ENCODE assay signal across 28 mouse cellular contexts in genomic region chr7:138432541-138432940, GRCm38 (mm10). TPM values are rescaled to one million over a fixed set of nuclear protein-coding genes. Genes with fewer than 3 reads are reported as not detected.
A peak's percentile ranks its signal among the peaks of the same experiment; 100 is the strongest.
DNase-seq lines count a peak whose midpoint lies in the region; ATAC-seq and TF ChIP-seq lines count a peak whose summit lies in the region.
"Had no signal": no experiment of that assay in that cellular context is flagged by ENCODE, and none has a peak within 500 bp of the region (broad histone marks: within the 10 kb centered on the region; RNA-seq: fewer than 3 reads in every experiment).

No protein-coding gene starts in this region.

- no peaks in the 10 kb centered on the region for H3K4me1 ChIP-seq in midbrain, postnatal 0 days (ENCODE audit: insufficient read depth, low read length)
- no peaks in the 10 kb centered on the region for H3K4me1 ChIP-seq in midbrain, embryonic 16.5 days (ENCODE audit: control insufficient read depth, insufficient read depth, low read length)
- H3K4me1 ChIP-seq: embryonic facial prominence, embryonic 15.5 days; heart, embryonic 15.5 days had no signal

- peak; percentile 21 to 42 for DNase-seq in cerebellum, postnatal 10 days
- no peak for DNase-seq in cerebellum, postnatal 36 days
- peak; percentile 37 for DNase-seq in kidney, adult 9 months
- DNase-seq in kidney, postnatal 10 days = no peak
- no peak for DNase-seq in midbrain, postnatal 0 days (ENCODE audit: low spot score)
- no peak for DNase-seq in thymus, adult 18-20 months
- DNase-seq in testis, postnatal 10 days (ENCODE audit: low spot score) = no peak
- DNase-seq: adrenal gland, adult 8-10 months; cerebellum, adult 9-10 months; forebrain, postnatal 0 days; gastrocnemius, postnatal 10 days; kidney, adult 11 months; lung, embryonic 14.5 days; lung, postnatal 14 days; midbrain, embryonic 14.5 days; spleen, adult 18-20 months had no signal

- no peaks in the 10 kb centered on the region for H3K9me3 ChIP-seq in midbrain, postnatal 0 days (ENCODE audit: low read length)
- H3K9me3 ChIP-seq in midbrain, embryonic 16.5 days (replicated peaks; ENCODE audit: control insufficient read depth, low read length, poor library complexity, severe bottlenecking) = no peaks in the 10 kb centered on the region
- H3K9me3 ChIP-seq: embryonic facial prominence, embryonic 10.5 days; embryonic facial prominence, embryonic 15.5 days; forebrain, embryonic 12.5 days; heart, embryonic 15.5 days; hindbrain, embryonic 13.5 days; limb, embryonic 10.5 days; limb, embryonic 15.5 days had no signal

- no peak overlapping the region for H3K4me3 ChIP-seq in midbrain, postnatal 0 days (ENCODE audit: low read depth, low read length)
- H3K4me3 ChIP-seq in midbrain, embryonic 16.5 days (ENCODE audit: low read depth, low read length) = no peak overlapping the region
- H3K4me3 ChIP-seq: embryonic facial prominence, embryonic 10.5 days; embryonic facial prominence, embryonic 15.5 days; forebrain, embryonic 12.5 days; heart, embryonic 15.5 days; hindbrain, embryonic 13.5 days; limb, embryonic 10.5 days; limb, embryonic 15.5 days had no signal

- H3K9ac ChIP-seq in midbrain, postnatal 0 days (replicated peaks; ENCODE audit: low read length, poor library complexity, severe bottlenecking) = no peak overlapping the region
- no peak overlapping the region for H3K9ac ChIP-seq in midbrain, embryonic 16.5 days (ENCODE audit: low read depth, low read length)
- H3K9ac ChIP-seq: embryonic facial prominence, embryonic 15.5 days; forebrain, embryonic 12.5 days; forebrain, postnatal 0 days; heart, embryonic 15.5 days; hindbrain, embryonic 13.5 days; limb, embryonic 15.5 days; liver, embryonic 14.5 days; lung, embryonic 14.5 days had no signal

- TF ChIP-seq CTCF in midbrain, postnatal 0 days (IDR thresholded peaks at IDR 0.05) = peak; percentile 25; the same call in 1 of the 2 replicates

- ATAC-seq in midbrain, postnatal 0 days (ENCODE audit: low FRiP score) = no peak
- no peak for ATAC-seq in midbrain, embryonic 16.5 days
- ATAC-seq: forebrain, postnatal 0 days; inflammation-experienced regulatory T-cells, adult 6 months had no signal

- no peaks in the 10 kb centered on the region for H3K36me3 ChIP-seq in midbrain, postnatal 0 days (ENCODE audit: insufficient read depth, low read length)
- no peaks in the 10 kb centered on the region for H3K36me3 ChIP-seq in midbrain, embryonic 16.5 days (ENCODE audit: control insufficient read depth, insufficient read depth, low read length)
- H3K36me3 ChIP-seq: embryonic facial prominence, embryonic 10.5 days; embryonic facial prominence, embryonic 15.5 days; forebrain, embryonic 12.5 days; heart, embryonic 15.5 days; hindbrain, embryonic 13.5 days; limb, embryonic 10.5 days; limb, embryonic 15.5 days had no signal

- no peaks in the 10 kb centered on the region for H3K27me3 ChIP-seq in midbrain, postnatal 0 days (ENCODE audit: insufficient read depth, low read length)
- no peaks in the 10 kb centered on the region for H3K27me3 ChIP-seq in midbrain, embryonic 16.5 days (ENCODE audit: control insufficient read depth, insufficient read depth, low read depth, low read length)
- H3K27me3 ChIP-seq: embryonic facial prominence, embryonic 15.5 days; heart, embryonic 15.5 days had no signal

- whole genome bisulfite sequencing in midbrain, postnatal 0 days = 71% methylated on average over 4 of the region's 4 CpGs
- 64% methylated on average over 4 of the region's 4 CpGs for WGBS in midbrain, embryonic 16.5 days

- H3K27ac ChIP-seq in midbrain, postnatal 0 days (ENCODE audit: low read depth, low read length) = no peak overlapping the region
- H3K27ac ChIP-seq in midbrain, embryonic 16.5 days (ENCODE audit: low read length) = no peak overlapping the region
- H3K27ac ChIP-seq: embryonic facial prominence, embryonic 10.5 days; embryonic facial prominence, embryonic 15.5 days; forebrain, embryonic 12.5 days; heart, embryonic 15.5 days; hindbrain, embryonic 13.5 days; limb, embryonic 10.5 days; limb, embryonic 15.5 days; liver, embryonic 14.5 days had no signal

- H3K4me2 ChIP-seq in midbrain, postnatal 0 days (ENCODE audit: low read depth, low read length, poor library complexity, severe bottlenecking) = no peak overlapping the region
- H3K4me2 ChIP-seq in midbrain, embryonic 16.5 days (ENCODE audit: low read length) = no peak overlapping the region
- H3K4me2 ChIP-seq: embryonic facial prominence, embryonic 15.5 days; forebrain, embryonic 12.5 days; heart, embryonic 15.5 days; hindbrain, embryonic 13.5 days; limb, embryonic 15.5 days; lung, embryonic 14.5 days had no signal

RNA-seq across cellular contexts. Expression of gene Tcerg1l, which starts 35.0 kb away (rescaled TPM):
- 31.2 and 38.2 TPM in 2 replicates for total RNA-seq in midbrain, postnatal 0 days (2014; rRNA removed)
- polyA plus RNA-seq in midbrain, postnatal 0 days (2015; fragmentation: Nextera tagmentation; extraction: Ambion mirVana) = 35.8 and 36.0 TPM in 2 replicates
- polyA plus RNA-seq in midbrain, embryonic 16.5 days (2015; fragmentation: Nextera tagmentation; extraction: Ambion mirVana) = 31.1 and 33.4 TPM in 2 replicates
- total RNA-seq: heart, postnatal 25 days; neutrophil, adult 5-6 weeks had no signal
- polyA plus RNA-seq: inflammation-experienced regulatory T-cells, adult 6 months had no signal

Comparison
In these comparisons a context has a peak if more than half of its experiments do, and no peak if none do; other contexts are left out.
1. DNase-seq: peak in cerebellum, postnatal 10 days (2 of 2) and kidney, adult 9 months (single experiment); none in cerebellum, postnatal 36 days (0 of 2), kidney, postnatal 10 days (single experiment), midbrain, postnatal 0 days (single experiment), thymus, adult 18-20 months (0 of 2) and testis, postnatal 10 days (single experiment).